5 mouse cellular contexts compared by ENCODE assay signal in genomic region chr12:83597881-83598280, GRCm38 (mm10).
"Had no signal": no experiment of that assay in that cellular context is flagged by ENCODE, and none has a peak within 500 bp of the region (broad histone marks: within the 10 kb centered on the region; RNA-seq: fewer than 3 reads in every experiment).

No protein-coding gene starts in this region.

- H3K9me3 ChIP-seq: liver, embryonic 13.5 days; megakaryocyte, embryonic 14.5 days; midbrain, embryonic 10.5 days; midbrain, embryonic 13.5 days had no signal

- H3K27me3 ChIP-seq: liver, embryonic 13.5 days; megakaryocyte, embryonic 14.5 days; midbrain, embryonic 13.5 days had no signal

- H3K27ac ChIP-seq: liver, embryonic 13.5 days had no signal

- H3K9ac ChIP-seq: lung, embryonic 14.5 days; midbrain, embryonic 13.5 days had no signal
